Mouse (Mus musculus) cortical plate, adult 2 months (tissue): ENCODE measurements around the gene Hecw2.

ENCODE experiments used
- CTCF ChIP-seq: fragments of 200-500 bp; IDR thresholded peaks from 2 replicates; pipeline ENCODE4 v1.5.1; 2011; ENCODE audit warnings: mild to moderate bottlenecking, control low read depth, low read length; ENCODE audit not compliant: insufficient read depth; ENCODE audit errors: extremely low read depth
- POLR2A ChIP-seq: fragments of 200-500 bp; IDR thresholded peaks from 2 replicates; pipeline ENCODE4 v1.6.1; 2011; ENCODE audit warnings: mild to moderate bottlenecking, low read length, control low read depth; ENCODE audit not compliant: insufficient read depth; ENCODE audit errors: extremely low read depth

GRCm38 (mm10) chr1:53820041-53820632, 374.8 kb downstream of the Hecw2 start:
- TF ChIP-seq POLR2A: no peak
- TF ChIP-seq CTCF: no peak
